Mouse (Mus musculus) left cerebral cortex, postnatal 25 days (tissue): ENCODE data around the gene Gm44511. TPM values are rescaled to one million over a fixed set of nuclear protein-coding genes. Genes with fewer than 3 reads are reported as not detected.
"Not testable (repeated sequence)": the region's sequence is repeated elsewhere in the genome, so short reads cannot be mapped to it uniquely, and the experiment has no call there.

Experiments
- DNase-seq, 2 experiments: peaks; one replicate each; pipeline ENCODE4 v3.0.0; 2022; ENCODE audit warnings: low spot score in 2 of 2, mixed read lengths in 1 of 2
- intact Hi-C: fragments of 180-260 bp; cut with DNase I; formaldehyde crosslinking; loops from one replicate; pipeline ENCODE4 v1.15.1; 2025
- total RNA-seq, 2 experiments: library from RNA; stranded (reverse); gene quantifications; 2 replicates each; pipeline ENCODE4 v1.2.3; 2021

The Gm44511 gene
- total RNA-seq, 2 experiments from 2014 or later = not detected

DNA sequence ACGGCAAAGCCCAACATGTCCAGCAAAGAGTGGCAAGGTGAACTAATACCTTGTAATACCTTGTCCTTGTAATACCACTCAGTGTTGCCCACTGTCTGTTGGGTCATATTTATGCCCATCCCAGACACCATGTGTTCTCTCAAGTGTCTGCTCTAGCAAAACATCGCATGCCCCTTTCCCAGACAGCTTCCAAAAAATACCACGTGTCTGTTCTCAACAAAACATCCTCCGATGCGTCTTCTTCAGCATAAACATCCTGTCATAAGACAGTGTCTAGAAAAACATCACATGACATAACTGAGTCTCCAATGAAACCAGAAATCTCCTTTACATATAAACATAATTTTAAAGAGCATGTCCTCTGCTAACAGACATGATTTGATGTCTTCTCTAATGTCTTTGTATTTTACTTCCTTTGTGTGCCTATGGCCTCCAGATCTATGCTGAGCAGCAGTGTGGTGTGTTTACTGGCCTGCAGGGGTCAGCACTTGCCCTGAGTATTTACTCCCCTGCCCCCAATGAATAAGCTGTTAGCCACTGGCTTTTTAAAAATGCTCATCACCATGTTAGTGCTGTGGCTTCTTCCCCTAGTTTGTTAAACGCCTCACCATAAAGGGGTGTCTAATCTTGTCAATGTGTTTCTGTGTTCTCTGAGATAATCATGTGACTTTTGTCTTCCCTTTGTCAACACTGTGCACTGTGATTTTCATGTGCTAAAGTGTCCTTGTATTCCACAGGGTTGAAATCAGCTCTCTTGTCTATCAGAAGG lies 59.4 kb downstream of the Gm44511 start:
- DNase-seq = peak; percentile 21 to 27

GRCm38 (mm10) chr6:128765211-128765610 lies 60.9 kb downstream of the Gm44511 start:
- DNase-seq = no peak
- intact Hi-C loops = loop anchor here (10.0 kb wide), 1 partner anchor 770 kb away; the partner anchor contains the start of gene Gabarapl1

More for the DNA sequence above, 59.4 kb downstream of the Gm44511 start:
- intact Hi-C loops = loop anchor here (10.0 kb wide), 1 partner anchor 768 kb away; the partner anchor contains the start of gene Gabarapl1

DNA sequence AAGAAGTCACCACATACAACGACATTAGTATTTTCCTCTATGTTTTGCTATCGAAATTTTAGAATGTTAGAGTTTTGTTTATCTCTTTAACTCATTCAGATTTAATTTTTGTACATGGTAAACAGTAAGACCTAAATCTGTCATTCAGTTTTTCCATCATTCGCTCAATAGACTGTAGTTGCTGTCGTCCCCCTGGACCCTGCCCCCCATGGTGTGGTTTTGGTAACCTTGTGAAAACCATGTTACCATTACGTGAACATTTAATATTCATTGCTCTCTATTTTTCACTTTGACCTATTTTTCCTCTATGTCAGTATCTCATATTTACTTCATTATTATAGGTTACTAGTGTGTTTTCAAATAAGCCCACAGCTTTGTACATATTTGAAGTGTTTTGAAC lies 61.5 kb downstream of the Gm44511 start:
- intact Hi-C loops = loop anchor here (1.0 to 10.0 kb wide), 2 partner anchors 39 to 770 kb away; partner anchors contain the start of gene Gabarapl1
- no peak for DNase-seq

DNA sequence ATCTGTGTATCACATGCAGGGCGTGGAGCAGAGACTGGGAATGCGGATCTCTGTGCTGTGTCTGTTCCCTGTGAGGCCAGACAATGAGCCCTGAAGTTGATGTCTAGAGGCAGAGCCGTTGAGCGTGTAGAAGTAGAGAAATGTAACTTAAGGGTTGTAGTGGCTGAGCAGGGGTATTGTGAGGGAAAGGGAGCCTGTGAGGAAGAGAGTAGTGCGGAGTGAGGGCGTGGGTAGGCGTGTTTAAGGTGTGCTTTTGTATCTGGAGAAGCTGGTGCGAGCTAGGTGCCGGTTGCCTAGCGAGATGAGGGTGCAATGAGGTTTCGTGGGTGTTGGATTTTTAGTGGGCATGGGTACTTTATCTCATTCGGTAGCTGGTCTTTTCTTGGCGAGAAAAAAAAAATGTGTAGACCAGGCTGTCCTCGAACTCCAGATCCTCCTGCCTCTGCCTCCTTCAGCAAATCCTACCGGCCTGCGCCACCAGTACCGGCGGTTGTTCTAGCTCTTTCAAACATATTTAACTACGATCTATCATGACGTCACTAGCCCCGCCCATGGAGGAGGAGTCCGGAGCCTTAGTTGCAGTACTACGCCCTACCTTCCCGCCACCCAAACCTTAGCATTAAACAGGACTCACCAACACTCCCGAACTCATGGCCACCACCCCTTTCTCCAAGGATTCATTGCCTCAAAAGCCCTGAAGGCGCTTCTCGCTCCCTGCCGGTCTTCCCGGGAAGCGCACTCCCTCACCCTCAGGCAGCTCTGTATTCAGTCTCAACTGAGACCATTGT lies 62.2 kb downstream of the Gm44511 start:
- intact Hi-C loops = loop anchor here (1.0 to 10.0 kb wide), 2 partner anchors 39 to 771 kb away; partner anchors contain the start of gene Gabarapl1
- DNase-seq = peak; percentile 97 to 100

- intact Hi-C loops = loop anchor here (10.0 kb wide), 1 partner anchor 772 kb away; the partner anchor contains the start of gene Gabarapl1
- DNase-seq = not testable (repeated sequence)
Observed at GRCm38 (mm10) chr6:128762892-128763670, 63.0 kb downstream of the Gm44511 start.

GRCm38 (mm10) chr6:128761144-128761540 lies 65.0 kb downstream of the Gm44511 start:
- DNase-seq = peak in 1 of 2 experiments; percentile 21
- intact Hi-C loops = loop anchor here (2.0 to 10.0 kb wide), 2 partner anchors 78 to 774 kb away; partner anchors contain the start of gene Gabarapl1

DNA sequence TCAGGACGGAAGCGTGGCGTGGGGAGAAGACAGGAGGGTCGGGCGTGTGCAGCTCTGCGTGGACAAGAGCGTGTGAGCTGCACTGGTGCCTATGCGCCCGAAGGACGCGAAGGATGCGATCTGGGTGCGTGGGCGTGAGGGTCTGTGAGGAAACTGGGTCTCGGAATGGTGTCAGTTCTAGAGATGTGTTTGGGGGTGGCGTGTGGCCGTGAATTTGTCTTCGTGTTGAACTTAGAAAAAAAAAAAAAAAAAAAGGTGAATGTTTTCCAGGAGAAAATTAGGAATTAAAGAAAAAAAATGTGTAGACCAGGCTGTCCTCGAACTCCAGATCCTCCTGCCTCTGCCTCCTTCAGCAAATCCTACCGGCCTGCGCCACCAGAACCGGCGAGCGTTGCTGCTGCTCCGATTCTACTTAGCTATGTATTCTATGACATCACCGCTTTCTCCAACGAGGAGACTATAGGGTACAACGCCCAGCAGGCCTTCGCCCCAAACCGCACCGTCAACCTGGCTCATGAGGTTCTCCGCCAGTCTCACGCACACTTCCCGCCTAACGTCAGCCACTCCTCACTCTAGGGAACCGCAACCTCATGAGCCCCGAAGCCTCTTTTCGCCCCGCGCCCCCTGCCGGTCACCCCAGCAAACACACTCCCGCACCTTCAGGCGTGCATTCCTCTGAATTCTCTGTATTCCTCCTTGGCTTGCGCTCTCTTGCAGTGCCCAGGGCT lies 65.5 kb downstream of the Gm44511 start:
- peak; percentile 89 to 95 for DNase-seq
- intact Hi-C loops = loop anchor here (2.0 to 10.0 kb wide), 2 partner anchors 78 to 774 kb away; partner anchors contain the start of gene Gabarapl1

- intact Hi-C loops = loop anchor here (2.0 to 10.0 kb wide), 2 partner anchors 79 to 775 kb away; partner anchors contain the start of gene Gabarapl1
- DNase-seq = peak; percentile 95 to 97
Observed at GRCm38 (mm10) chr6:128760016-128760415, 66.1 kb downstream of the Gm44511 start.

DNA sequence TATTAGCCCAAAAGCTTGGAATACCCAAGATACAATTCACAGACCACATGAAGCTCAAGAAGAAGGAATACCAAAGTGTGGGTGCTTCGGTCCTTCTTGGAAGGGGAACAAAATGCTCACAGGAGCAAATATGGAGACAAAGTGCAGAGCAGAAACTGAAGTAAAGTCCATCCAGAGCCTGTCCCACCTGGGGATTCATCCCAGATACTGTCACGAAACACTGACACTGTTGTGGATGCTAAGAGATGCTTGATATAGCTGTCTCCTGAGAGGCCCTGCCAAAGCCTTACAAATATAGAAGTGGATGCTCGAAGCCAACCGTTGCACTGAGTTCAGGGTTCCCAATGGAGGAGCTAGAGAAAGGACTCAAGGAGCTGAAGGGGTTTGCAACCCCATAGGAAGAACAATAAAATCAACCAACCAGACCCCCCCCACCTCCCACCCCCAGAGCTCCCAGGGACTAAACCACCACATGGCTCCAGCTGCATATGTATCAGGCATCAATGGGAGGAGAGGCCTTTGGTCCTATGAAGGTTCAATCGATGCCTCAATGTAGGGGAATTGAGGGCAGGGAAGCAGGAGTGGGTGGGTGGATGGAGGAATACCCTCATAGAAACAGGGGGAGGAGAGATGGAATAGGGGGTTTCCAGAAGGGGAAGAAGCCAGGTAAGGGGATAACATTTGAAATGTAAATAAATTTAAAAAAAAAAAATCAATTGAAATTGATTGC lies 66.7 kb downstream of the Gm44511 start:
- DNase-seq = peak in 1 of 2 experiments; percentile 9
- intact Hi-C loops = no loop called here

DNA sequence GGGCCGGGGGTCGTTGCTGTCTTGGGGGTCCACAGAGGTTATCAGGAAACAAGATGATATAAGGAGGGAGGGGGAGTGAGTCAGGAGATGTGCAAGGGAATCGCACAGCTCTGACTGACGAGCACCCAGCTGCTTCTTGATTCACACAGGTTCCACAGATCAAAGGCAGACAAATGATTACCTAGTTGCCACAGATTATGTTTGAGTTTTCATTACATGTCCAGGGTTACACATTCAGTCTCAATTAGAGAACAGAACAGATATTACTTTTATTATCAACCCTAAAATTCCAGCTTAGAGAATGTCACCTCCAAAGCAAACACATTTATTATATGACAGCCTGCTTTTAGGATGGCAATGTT lies 70.7 kb downstream of the Gm44511 start:
- DNase-seq = not testable (repeated sequence)
- intact Hi-C loops = loop anchor here (2.0 kb wide), 1 partner anchor 123 kb away; no protein-coding TSS in a partner anchor

DNA sequence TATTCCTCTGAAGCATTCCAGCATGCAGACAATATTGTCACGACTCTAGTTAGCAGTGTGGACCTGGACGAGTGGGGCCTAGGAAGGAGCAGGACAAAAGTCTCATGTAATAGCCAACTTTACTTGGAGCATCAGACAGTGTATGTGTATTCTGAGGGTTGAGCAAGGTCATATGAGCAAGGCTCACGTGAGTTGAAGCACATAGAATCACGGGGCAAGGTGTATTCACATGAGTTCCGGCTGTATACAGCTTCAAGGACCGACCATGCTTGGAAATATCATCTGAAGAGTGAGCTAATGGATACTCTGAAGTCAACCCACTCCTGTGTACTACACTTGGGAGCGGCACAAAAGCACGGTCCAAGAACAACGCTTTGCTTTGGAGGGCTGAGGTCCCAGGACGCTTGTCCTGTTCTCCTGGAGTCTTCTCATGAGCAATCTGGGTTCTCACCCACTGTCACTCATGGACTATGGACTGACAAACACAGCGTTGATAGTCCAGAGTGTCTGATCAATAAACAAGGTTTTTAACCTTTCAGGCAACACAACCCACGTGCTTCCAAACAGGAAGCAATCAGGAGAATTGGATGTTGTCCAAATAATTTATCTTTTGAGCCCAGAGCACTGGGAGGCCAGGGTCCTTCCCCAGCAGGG lies 71.2 kb downstream of the Gm44511 start:
- intact Hi-C loops = loop anchor here (2.0 kb wide), 1 partner anchor 122 kb away; no protein-coding TSS in a partner anchor
- not testable (repeated sequence) for DNase-seq

GRCm38 (mm10) chr6:128754265-128754664 lies 71.8 kb downstream of the Gm44511 start:
- intact Hi-C loops = loop anchor here (2.0 kb wide), 1 partner anchor 121 kb away; no protein-coding TSS in a partner anchor
- peak in 1 of 2 experiments; percentile 45 for DNase-seq

GRCm38 (mm10) chr6:128753610-128754224 lies 72.4 kb downstream of the Gm44511 start:
- intact Hi-C loops = loop anchor here (2.0 kb wide), 2 partner anchors 121 to 149 kb away; no protein-coding TSS in a partner anchor
- DNase-seq = peak; percentile 88 to 95

GRCm38 (mm10) chr6:128747006-128747405 lies 79.1 kb downstream of the Gm44511 start:
- intact Hi-C loops = loop anchor here (10.0 kb wide), 1 partner anchor 232 kb away; no protein-coding TSS in a partner anchor
- DNase-seq = not testable (repeated sequence)

DNA sequence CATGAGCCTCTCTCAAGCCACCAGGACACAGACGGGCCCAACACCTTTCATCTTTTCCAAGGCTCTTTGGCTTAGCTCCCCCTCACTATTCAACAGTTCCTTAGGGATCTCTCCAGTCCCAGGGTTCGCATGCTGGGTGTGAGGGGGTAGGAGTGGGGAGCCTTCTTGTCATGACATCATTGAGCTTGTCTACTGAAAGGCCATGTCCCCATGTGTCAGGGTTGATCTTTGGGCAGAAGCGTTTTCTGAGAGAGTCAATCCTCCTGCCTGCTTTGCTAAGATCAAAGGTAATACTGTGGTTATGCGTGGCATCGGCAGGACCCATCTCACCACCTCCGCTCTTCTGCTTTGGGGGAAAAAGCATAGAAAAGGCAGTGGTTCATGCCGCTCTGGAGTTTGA lies 88.7 kb downstream of the Gm44511 start:
- no peak for DNase-seq
- intact Hi-C loops = no loop called here

- DNase-seq = no peak
- intact Hi-C loops = no loop called here
Observed at GRCm38 (mm10) chr6:128736100-128736499, 90.0 kb downstream of the Gm44511 start.

- no peak for DNase-seq
- intact Hi-C loops = no loop called here
Observed at GRCm38 (mm10) chr6:128734896-128735295, 91.2 kb downstream of the Gm44511 start.
